Mouse (Mus musculus) spleen, adult 2 months (tissue): ENCODE measurements around the gene Lrrtm1. TPM values are rescaled to one million over a fixed set of nuclear protein-coding genes. Genes with fewer than 3 reads are reported as not detected.

Source experiments
- DNase-seq, 2 experiments: peaks; one replicate each; pipeline versions ENCODE4 v3.0.0 to v3.0.0-alpha.2; 2012 to 2021; ENCODE audit warnings: low spot score in 2 of 2, low read depth in 1 of 2
- H3K27ac ChIP-seq: fragments of 200-500 bp; 2 replicates; pipeline ENCODE4 v1.5.1; 2012; ENCODE audit warnings: low read length, inconsistent platforms; ENCODE audit not compliant: insufficient read depth
- H3K27me3 ChIP-seq: fragments of 200-500 bp; 2 replicates; pipeline ENCODE4 v1.6.1; 2012; ENCODE audit warnings: mild to moderate bottlenecking, moderate library complexity, low read length, inconsistent platforms; ENCODE audit not compliant: control insufficient read depth, insufficient read depth
- H3K36me3 ChIP-seq: fragments of 200-500 bp; 2 replicates; pipeline ENCODE4 v1.6.1; 2012; ENCODE audit warnings: mild to moderate bottlenecking, low read length, inconsistent platforms; ENCODE audit not compliant: control insufficient read depth, insufficient read depth
- H3K4me1 ChIP-seq: fragments of 200-500 bp; 2 replicates; pipeline ENCODE4 v1.6.1; 2011; ENCODE audit warnings: inconsistent platforms; ENCODE audit not compliant: control insufficient read depth, insufficient read depth, insufficient read length
- H3K4me3 ChIP-seq: fragments of 200-500 bp; 2 replicates; pipeline ENCODE4 v1.5.1; 2011; ENCODE audit warnings: mild to moderate bottlenecking, inconsistent platforms; ENCODE audit not compliant: insufficient read depth, insufficient read length; ENCODE audit errors: extremely low read depth
- CTCF ChIP-seq: fragments of 200-500 bp; IDR thresholded peaks from 2 replicates; pipeline ENCODE4 v1.5.1; 2011; ENCODE audit warnings: mild to moderate bottlenecking, inconsistent platforms; ENCODE audit not compliant: insufficient read depth, insufficient read length, insufficient replicate concordance; ENCODE audit errors: extremely low read depth
- POLR2A ChIP-seq: fragments of 200-500 bp; IDR thresholded peaks from 2 replicates; pipeline ENCODE4 v1.6.1; 2011; ENCODE audit warnings: low read depth, low read length, inconsistent platforms
- WGBS: fragments of 180-500 bp; shearing (Covaris S2); methylation state at CpG from one replicate; pipeline ENCODE4 v1.1.7; 2018; 5-methylcytosine and 5-hydroxymethylcytosine counted together
- polyA plus RNA-seq: library from polyadenylated mRNA; depleted of rRNA; stranded (reverse); fragments of >200 nt; gene quantifications from 2 replicates; pipeline ENCODE4 v1.2.3, GENCODE M21; 2012

The Lrrtm1 gene
- polyA plus RNA-seq, 1 experiment, result not detected

- TF ChIP-seq POLR2A (no peak), CTCF (no peak)
- Histone ChIP-seq H3K4me3 (no peak overlapping the region), H3K36me3 (no peaks in the 10 kb centered on the region), H3K27me3 (no peaks in the 10 kb centered on the region), H3K27ac (no peak overlapping the region), H3K4me1 (no peaks in the 10 kb centered on the region)
- no peak for DNase-seq
These were observed 23.6 kb upstream of the Lrrtm1 start for GRCm38 (mm10) chr6:77218875-77219274.

GRCm38 (mm10) chr6:77220776-77221175 is 21.7 kb upstream of the Lrrtm1 start:
- no peak overlapping the region for H3K4me3 ChIP-seq
- TF ChIP-seq CTCF (no peak), POLR2A (no peak)
- H3K36me3 ChIP-seq, result no peaks in the 10 kb centered on the region
- DNase-seq, result no peak
- 83% methylated on average over 4 of the region's 4 CpGs for WGBS
- no peak overlapping the region for H3K27ac ChIP-seq
- no peaks in the 10 kb centered on the region for H3K27me3 ChIP-seq
- H3K4me1 ChIP-seq, result no peaks in the 10 kb centered on the region

- TF ChIP-seq CTCF (no peak), POLR2A (no peak)
- Histone ChIP-seq H3K36me3 (no peaks in the 10 kb centered on the region), H3K27ac (no peak overlapping the region), H3K4me1 (no peaks in the 10 kb centered on the region), H3K27me3 (no peaks in the 10 kb centered on the region), H3K4me3 (no peak overlapping the region)
- 81% methylated on average over 16 of the region's 16 CpGs for WGBS
- DNase-seq, result no peak
These were observed 19.4 kb upstream of the Lrrtm1 start for GRCm38 (mm10) chr6:77222849-77223638.

- TF ChIP-seq POLR2A, result no peak
- TF ChIP-seq CTCF, result no peak
- DNase-seq, result no peak
- H3K36me3 ChIP-seq, result no peaks in the 10 kb centered on the region
- no peak overlapping the region for H3K27ac ChIP-seq
- no peak overlapping the region for H3K4me3 ChIP-seq
- no peaks in the 10 kb centered on the region for H3K4me1 ChIP-seq
- WGBS, result 9% methylated on average over 1 of the region's 1 CpGs
- H3K27me3 ChIP-seq, result no peaks in the 10 kb centered on the region
These were observed 2.1 kb upstream of the Lrrtm1 start for GRCm38 (mm10) chr6:77240426-77240825.

GRCm38 (mm10) chr6:77243541-77244231 is 1.2 kb downstream of the Lrrtm1 start:
- Histone ChIP-seq H3K4me3 (no peak overlapping the region), H3K27me3 (no peaks in the 10 kb centered on the region), H3K4me1 (no peaks in the 10 kb centered on the region), H3K27ac (no peak overlapping the region), H3K36me3 (no peaks in the 10 kb centered on the region)
- DNase-seq, result no peak
- WGBS, result 4% methylated on average over 43 of the region's 43 CpGs
- no peak for TF ChIP-seq POLR2A
- no peak for TF ChIP-seq CTCF

GRCm38 (mm10) chr6:77253480-77253879 is 11.0 kb downstream of the Lrrtm1 start:
- no peak for TF ChIP-seq POLR2A
- no peak for TF ChIP-seq CTCF
- 74% methylated on average over 5 of the region's 5 CpGs for WGBS
- Histone ChIP-seq H3K27ac (no peak overlapping the region), H3K4me1 (no peaks in the 10 kb centered on the region), H3K4me3 (no peak overlapping the region), H3K36me3 (no peaks in the 10 kb centered on the region), H3K27me3 (no peaks in the 10 kb centered on the region)
- no peak for DNase-seq

- no peak for DNase-seq
- Histone ChIP-seq H3K4me3 (no peak overlapping the region), H3K27ac (no peak overlapping the region), H3K4me1 (no peaks in the 10 kb centered on the region), H3K27me3 (no peaks in the 10 kb centered on the region), H3K36me3 (no peaks in the 10 kb centered on the region)
- TF ChIP-seq CTCF (no peak), POLR2A (no peak)
- WGBS, result 78% methylated on average over 4 of the region's 4 CpGs
These were observed 13.9 kb downstream of the Lrrtm1 start for GRCm38 (mm10) chr6:77256348-77256747.
